Mouse (Mus musculus) gastrocnemius, postnatal 14 days (tissue): ENCODE measurements around the gene Skp1a. TPM values are rescaled to one million over a fixed set of nuclear protein-coding genes. Genes with fewer than 3 reads are reported as not detected.
A peak's percentile ranks its signal among the peaks of the same experiment; 100 is the strongest.

Experiments
- DNase-seq: peaks from one replicate; pipeline ENCODE4 v3.0.0; 2021; ENCODE audit warnings: mixed read lengths
- intact Hi-C: fragments of 180-260 bp; cut with DNase I; formaldehyde crosslinking; loops from one replicate; pipeline ENCODE4 v1.15.1; 2025; ENCODE audit warnings: low total_unique reads
- total RNA-seq, 2 experiments: library from RNA; stranded (reverse); gene quantifications; 2 replicates each; pipeline ENCODE4 v1.2.3; 2021

The Skp1a gene
- total RNA-seq, 2 experiments from 2014 or later: 244 to 247 TPM

DNA sequence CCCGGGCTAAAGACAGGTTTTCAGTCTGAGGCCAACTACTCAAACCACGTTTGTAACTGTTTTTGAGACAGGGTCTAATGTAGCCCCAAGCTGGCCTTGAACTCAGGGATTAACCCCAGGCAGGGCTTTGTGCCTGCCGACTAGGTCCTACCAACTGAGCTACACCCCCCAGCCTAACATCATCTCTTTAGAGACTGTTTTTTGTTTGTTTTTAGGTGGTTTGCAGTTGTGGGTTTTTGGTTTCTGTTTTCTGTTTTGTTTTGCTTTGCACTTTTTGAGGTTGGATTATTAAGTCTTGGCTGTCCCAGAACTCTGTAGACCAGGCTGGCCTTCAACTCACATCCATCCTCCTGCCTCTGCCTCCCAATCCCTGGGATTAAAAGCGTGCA lies 42.1 kb downstream of the Skp1a start:
- intact Hi-C loops: no loop called here
- DNase-seq: no peak

DNA sequence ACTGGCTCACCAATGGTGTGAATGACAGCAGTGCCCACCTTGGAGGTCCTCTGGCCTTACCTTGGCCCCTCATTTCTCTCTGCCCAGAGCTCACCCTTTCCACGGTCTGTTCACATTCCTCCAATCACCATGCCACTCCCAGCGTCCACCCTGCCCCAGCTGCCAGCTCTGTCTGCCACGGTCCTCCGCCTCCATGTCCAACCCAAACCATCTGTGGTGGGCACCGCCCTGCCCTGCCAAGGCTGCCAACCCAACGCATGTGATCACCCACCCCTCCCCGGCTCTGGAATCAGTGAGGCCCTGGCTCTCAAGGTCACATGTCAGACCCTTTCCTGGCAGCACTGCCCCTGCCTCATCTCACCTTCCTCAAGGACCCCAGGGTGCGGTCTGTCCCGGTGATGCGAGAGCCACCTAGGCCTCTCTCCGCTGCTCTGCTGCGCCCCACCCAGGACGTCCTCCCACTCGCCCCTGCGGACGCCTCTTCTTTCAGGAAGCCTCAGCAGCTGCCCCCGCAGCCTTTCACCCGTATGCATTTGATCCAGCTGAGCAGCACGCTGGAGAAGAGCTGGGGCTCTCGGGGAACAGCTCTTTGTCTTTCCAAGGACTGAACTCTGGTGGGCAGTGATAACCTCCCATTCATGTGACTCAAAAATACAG lies 42.8 kb downstream of the Skp1a start:
- DNase-seq: no peak
- intact Hi-C loops: no loop called here

DNA sequence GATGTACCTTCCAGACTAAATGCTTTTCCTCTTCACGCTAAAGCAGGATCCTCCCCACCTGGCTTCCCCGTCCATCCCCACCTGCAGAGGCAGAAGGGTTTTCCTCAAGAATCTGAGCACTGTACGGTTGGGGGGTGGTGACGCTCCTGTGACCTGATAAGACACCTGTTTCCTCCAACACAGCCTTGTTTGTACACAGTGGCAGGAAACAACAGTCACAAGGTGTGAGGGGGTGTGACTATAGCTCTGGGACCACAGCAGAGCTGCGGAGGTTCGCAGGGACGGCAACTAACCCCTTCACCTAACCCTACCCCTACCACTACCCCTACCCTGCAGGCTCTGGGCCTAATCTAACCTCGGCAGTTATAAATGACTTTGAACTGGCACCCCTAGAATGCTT lies 43.6 kb downstream of the Skp1a start:
- DNase-seq: no peak
- intact Hi-C loops: no loop called here

DNA sequence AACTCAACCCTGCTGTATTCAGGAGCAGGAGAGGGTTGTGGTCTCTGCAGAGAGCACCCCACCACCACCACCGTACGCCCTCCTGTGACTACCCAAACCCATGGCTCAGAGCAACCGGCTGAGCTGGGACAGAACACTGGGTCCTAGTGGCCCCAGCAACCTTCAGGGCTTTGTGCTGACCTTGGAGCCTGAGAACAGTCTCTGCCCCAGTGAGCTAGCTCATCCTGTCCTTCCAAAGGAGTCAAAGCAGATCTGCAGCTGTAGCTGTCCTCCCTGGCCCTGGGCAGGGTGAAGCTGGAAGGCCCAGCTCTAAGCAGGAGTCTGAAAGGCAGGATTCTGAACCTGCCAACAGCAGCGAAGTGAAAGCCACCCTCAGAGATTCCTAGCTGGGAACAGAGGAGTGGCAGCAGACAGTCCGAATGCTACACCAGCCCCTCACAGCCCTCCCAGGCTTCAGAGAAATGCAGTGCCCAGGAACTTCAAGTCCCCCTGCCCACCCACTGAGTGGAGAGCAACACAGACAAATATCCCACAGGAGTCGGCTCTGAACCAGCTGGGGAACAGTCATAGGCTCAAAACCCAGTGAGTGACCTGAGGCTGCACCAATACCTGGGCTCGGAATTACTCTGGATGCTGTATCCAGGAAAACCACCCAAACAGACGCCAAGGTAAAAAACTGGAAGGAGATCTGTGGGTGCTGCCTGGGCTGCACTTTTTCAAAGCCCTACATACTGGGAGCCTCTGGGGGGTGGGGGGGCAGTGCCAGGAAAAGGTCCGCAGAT lies 44.2 kb downstream of the Skp1a start:
- DNase-seq: no peak
- intact Hi-C loops: no loop called here

DNA sequence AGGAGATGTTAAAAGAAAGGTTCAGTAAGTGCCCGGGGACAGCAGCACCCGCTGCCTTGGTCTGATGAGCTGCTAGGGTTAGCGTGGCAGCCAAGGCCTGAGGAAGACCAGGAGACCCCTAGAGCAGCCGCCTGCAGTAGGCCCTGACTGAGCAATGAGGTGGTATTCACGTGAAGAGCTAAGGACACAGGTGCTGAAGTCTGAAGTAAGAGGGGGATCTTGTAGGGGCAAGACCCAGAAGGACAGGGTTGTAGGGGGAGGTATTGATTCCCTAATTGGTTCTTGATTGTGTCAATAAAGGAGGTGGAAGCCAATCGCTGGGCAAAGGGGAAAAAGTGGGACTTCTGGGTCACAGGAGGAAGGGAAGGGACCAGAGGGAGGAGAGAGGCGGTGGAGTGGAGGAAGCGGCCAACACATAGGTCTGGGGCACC lies 45.2 kb downstream of the Skp1a start:
- DNase-seq: no peak
- intact Hi-C loops: no loop called here

DNA sequence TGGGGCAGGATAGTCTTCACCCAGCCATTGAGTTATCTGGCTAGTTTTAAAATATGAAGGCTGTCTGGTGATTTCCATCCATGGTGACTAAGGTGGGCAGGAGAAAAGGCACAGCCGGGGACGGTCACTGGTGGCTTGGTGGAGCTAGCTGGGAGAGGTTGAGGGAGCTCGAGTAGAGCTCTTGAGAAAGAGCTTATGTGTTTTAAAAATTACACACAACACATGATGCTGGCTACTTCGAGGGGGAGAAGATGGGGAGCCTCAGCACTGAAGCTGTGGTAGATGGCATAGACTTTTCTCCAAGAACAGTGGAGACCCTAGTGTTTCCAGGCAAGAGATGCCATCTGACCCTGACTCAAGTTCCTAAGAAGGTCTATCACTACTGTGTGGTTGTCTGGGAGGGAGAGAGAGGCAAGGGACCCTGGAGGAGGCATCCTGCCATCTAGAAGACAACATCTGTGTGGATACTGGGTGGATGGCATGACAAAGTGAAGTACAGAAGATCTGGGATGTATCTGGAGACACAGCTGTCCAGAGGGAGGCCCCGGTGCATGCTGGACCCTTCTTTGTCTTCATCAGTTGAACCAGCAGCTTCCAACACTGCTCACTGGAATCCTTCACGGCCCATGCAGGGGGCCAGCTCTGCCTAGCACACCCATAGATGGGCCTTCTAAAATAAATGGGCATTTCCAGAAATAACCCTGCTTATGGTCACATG lies 45.8 kb downstream of the Skp1a start:
- intact Hi-C loops: no loop called here
- no peak for DNase-seq

DNA sequence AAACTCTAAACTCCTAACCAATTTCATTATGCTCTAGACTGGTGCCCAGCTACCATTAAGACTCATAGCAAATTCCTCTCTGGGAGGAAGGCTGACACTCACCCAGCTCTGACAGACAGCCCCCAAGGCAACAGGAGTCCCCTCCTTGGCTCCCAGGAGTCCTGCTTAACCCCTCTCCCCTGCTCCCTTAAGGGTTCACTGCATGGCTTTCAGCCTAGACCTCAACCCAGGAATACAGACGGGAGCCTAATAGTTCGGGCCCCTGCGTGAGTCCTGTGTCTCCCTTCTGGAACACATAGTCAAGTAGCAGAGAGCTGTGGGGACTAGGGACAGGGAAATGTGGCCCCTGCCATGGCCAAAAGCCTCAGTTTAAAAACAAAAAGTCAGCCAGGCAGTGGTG lies 46.4 kb downstream of the Skp1a start:
- intact Hi-C loops: no loop called here
- no peak for DNase-seq

DNA sequence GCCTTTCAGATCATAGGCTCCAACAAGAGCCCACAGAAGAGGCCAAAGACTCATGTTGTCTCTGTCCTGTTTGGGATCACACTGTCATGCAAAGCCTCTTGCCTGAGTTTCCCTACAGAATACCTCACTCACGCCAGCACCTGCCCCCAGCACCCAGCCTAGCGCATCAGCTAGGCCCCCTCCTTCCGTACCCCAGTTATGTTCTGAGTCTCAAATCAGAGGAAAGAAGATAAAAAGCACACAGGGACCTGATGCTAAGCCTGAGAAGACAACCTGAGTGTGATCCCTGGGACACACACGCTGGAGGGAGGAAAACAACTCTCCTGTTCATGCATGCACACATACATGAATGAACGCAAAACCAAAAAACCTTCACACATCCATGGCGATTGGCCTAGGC lies 47.2 kb downstream of the Skp1a start:
- no peak for DNase-seq
- intact Hi-C loops: no loop called here

DNA sequence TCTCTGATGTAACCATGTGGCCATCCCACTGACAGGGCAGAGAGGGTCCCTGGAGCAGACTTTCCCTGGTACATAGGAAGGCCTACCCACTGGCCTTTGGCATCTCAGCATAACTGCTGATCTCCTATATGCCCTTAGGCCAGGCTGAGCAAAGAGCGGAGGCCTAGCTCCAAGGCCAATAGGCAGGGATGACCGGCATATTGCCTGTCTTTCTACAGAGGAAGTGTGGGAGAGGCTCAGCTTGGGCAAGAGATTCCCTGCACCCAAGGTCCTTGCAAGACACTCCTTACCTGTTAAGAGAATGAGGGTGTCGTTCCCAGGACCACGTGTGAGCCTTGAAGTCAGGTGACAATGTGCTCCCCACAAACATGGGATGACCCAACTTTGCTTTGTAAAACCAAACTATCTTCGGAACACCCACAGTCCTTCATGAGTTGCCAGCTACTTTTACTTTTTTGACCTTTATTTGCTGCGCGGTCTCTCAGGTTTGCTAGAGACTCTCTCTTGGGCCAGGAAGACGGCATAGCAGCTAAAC lies 47.9 kb downstream of the Skp1a start:
- intact Hi-C loops: no loop called here

DNA sequence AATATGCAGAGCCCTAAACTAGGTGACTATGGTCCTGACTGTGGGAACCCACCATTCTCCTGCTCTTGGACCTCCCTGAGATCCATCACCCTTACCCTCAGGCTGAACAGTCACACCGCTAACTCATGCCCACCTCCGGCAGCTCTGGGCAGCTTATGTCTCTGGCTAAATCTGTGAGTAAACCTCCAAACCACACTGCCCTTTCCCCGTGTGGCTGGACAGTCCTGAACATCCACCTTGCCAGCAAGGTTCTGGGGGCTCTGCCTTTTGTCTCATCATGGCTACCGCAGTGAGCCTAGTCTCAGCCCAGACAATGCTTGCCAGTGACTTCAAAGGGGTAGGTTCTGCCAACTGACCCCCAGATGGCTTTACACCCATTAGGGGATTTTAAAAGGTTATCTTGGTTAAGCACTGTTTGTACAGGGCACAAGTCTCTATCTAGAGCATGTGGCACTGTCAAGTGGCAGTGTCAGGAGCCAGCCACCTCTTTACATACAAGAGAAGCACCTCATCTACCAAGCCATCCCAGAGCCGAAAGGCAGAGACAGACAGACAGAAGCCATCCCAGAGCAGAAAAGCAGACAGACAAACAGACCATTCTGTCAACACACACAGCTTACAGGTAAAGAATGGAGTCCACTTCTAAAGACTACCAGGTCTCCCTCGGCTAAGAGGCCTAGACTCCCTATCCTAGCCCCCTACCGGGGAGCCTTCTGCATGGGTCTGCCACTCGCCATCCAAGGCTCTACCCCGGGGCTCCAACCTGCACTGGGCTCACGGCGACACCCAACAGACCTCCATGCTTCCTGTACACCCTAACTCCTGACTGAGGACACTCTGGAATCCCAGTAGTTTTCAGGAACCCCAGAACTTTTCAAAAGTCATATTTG lies 49.0 kb downstream of the Skp1a start:
- intact Hi-C loops: no loop called here
- DNase-seq: no peak

More for the DNA sequence above, 47.9 kb downstream of the Skp1a start:
- no peak for DNase-seq

DNA sequence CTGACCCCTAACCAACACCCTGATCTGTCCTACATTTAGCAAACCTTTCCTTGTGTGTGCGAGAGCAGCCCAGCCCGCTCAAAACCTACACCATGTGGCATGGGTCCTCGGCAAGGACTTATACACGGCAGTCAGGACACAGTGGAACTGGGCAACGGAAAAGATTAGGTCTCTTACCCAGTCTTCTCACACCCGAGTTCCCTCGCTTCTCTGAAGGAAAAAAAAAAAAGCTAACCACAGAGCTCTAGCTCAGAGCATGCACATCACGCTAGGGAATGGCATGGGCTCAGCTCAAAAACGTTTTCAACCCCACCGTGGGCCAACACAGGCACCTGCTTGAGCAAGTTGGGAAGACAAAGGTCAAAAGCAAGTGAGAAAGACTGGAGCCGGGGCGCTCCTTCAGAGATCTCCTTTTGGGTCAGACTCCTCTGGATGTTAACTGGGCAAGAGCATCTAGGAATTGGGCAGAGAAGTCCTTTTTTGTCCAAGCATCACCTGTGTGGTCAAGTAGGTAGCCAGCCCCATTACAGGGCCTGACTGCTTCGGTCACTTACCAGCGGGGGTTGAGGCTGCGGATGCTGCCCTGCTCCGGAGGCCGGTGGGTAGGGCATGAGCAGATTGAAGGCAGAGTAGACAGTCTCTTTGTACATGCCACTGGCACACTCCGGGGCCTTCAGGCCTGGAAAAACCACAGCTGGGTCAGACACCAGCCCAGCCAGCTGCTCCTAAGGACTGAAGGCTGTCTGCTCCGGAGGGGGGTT lies 50.0 kb downstream of the Skp1a start:
- intact Hi-C loops: no loop called here
- no peak for DNase-seq

DNA sequence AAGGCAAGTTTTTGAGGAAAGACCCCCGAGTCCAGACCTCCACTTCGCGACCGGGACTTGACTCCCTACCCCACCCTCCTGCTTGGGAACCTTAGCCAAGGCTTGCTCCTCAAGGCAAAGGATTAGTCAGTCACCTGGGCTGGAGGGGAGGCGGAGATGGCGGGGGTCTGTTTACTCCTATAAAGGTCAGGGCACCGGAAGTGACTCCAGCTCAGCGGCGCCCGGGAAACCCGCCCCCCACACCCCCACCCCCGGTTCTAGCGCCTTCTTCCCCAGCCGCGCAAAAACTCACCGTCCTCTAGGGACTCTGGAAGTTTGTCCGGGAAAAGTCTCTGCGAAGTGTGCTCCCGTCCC lies 50.6 kb downstream of the Skp1a start:
- intact Hi-C loops: no loop called here

DNA sequence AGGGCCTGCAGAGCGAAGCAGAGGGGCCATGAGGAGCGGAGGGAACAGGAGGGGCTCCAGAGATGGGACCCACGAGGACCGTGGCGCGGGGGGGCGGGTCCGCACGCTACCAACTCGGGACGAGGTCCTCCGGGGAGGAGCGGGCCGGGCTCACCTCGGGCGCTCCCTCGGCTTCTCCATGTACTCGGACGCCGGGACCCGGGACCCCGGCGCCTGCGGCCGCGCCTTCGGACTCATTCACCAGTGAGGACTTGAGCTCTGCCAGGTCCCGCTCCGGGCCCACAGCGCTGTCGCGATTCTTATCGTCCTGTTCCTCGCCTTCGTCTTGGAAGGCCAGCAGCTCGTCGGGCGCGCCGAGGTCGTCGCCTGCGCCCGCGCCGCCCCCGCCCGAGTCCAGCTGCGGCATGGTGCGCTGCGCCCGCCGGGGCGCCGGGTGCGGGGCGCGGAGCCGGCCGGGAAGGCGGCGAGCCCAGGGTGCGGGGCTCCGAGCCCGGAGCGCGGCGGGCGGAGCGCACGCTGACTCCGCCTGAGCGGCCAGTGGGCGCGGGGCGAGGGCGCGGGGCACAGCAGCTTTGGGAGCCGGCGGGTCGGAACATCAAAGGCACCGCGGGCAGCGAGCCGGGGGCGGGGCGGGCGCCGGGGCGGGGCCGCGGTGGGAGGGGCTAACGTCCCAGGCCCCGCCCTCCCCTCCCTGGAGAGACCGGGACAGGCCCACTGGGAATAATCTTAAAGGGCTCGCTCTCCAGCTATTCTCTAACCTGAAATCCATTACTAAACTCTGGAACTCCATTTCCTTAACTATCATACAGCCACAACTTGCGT lies 51.2 kb downstream of the Skp1a start, which contains the start of gene Tcf7:
Gene Tcf7 (minus strand): TSS at position 241 of the 822 bp plus-strand sequence.
- DNase-seq: peak; percentile 35
- intact Hi-C loops: no loop called here

More for the DNA sequence above, 50.6 kb downstream of the Skp1a start:
- no peak for DNase-seq

DNA sequence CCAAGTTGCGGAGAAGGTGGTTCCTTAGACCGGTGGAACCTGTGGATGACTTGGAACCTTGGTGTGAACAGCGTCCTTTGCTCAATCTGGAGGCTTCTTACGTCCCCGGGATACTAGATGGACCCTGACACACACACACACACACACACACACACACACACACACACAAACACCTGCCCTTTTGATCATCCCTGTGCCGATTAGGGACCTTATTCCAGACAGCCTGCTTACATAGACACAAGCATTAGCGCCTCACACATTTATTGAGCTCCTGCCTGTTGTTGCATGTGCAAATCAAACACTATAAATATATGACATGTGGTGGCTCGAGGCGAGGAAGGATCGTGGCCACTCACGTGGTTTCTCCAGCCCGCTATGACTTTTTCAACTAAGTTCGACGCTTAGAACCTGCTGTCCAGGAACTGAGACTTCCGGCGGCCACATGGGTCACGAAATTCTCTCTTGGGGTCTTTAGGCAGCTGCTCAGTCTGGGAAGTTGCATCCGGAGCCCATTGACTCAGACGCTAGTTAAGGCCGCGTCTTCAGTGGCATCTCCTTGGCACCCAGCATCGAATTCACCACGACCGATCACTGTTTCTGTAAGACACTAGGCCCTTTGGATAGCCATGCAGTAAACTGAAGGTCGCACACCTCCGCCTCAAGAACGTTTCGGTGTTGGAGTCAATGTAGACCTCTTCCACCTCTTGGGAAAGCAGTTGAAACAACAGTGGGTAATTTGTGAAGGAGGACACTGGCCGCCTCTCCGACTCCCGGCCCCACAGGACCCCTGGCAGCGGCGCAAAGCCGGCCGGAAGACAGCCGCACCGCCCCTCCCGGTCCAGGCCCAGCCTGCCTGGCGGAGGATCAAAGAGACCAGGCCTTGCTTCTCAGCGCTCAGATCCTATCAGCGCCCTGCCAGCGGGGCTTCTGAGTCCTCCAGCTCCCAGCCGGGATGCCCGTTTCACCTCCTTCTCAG lies 52.1 kb downstream of the Skp1a start:
- intact Hi-C loops: no loop called here

DNA sequence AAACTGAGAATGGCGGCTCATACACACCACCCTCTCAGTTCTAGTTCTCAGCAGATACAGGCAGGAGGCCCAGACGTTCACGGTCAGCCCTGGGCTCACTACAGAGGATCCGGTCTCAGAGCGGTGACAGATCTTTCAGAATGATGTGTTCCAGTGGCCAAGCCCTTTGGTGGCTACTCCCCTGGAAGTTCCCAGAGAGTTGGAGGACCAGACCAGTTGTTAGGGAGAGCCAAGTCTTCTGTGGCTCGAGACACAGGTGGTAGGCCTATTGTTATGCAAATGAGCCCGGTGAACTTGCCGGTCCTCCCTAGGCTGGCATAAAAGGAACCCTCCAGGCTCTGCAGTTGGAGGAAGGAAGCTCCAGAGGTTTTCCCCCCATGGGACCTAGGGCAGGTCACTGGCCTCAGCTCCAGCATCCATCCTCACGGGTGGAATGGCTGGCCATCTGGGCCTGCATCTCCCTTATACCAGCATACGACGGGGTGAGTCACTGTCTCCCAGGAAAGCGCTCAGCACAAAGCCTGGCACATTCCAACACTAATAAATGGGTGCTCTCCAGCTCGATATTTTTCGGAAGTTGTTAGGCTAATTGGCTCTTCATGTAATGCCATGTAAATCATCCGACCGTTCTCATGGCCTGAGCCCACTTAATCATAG lies 54.6 kb downstream of the Skp1a start:
- DNase-seq: no peak
- intact Hi-C loops: no loop called here

More for the DNA sequence above, 52.1 kb downstream of the Skp1a start:
- peak; percentile 75 for DNase-seq

DNA sequence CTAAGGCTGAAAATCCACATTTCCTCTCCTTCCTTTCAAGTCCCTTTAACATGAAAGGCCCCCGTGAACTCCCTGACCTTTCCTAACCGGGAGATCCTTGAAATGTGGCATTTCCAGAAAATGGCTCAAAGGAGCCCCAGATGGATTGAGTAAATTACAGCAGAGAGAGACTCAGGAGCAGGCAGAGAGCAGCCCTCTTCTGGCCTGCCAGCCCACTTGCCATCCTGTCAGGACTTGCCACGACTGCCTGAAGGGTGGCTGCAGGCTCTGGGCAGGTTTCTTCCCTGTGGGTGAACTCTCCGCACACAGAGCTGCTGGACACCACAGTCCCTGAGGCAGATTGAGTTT lies 55.1 kb downstream of the Skp1a start:
- DNase-seq: no peak
- intact Hi-C loops: no loop called here
